Mouse (Mus musculus): ENCODE measurements around the gene Bag1. TPM values are rescaled to one million over a fixed set of nuclear protein-coding genes. Genes with fewer than 3 reads are reported as not detected.

Bag1 gene
- polyA plus RNA-seq, 1 experiment from 2014 or later, result 199 TPM

DNA sequence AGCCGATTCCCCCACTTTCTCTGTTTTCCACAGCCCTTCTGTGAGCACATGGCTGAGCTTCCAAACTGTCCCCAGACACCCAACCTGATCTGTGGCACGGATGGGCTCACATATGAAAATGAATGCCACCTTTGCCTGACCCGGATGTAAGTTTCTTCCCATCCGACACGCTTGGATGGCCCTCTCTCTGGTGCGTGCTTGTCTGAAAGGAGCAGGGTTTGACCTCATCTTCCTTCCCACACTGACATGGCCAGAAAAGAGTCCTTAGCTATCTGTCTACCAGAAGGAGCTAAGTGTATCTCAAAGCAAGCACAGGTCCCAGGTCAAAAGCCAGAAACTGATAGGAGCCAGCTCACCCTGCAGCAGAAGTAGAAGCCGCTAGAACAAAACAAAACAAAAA lies 19.0 kb downstream of the Bag1 start:
- Histone ChIP-seq H3K4me3 (no peak overlapping the region), H3K4me2 (replicated peaks) (no peak overlapping the region), H3K27ac (replicated peaks) (no peak overlapping the region), H3K4me1 (no peaks in the 10 kb centered on the region), H3K36me3 (peaks cover 19% of the 10 kb centered on the region; the same call in 1 of the 2 replicates), H3K27me3 (no peaks in the 10 kb centered on the region), H3K9ac (replicated peaks) (no peak overlapping the region), H3K9me3 (no peaks in the 10 kb centered on the region)
- no peak for ATAC-seq (replicated peaks)
- 89% methylated on average over 7 of the region's 7 CpGs for WGBS

DNA sequence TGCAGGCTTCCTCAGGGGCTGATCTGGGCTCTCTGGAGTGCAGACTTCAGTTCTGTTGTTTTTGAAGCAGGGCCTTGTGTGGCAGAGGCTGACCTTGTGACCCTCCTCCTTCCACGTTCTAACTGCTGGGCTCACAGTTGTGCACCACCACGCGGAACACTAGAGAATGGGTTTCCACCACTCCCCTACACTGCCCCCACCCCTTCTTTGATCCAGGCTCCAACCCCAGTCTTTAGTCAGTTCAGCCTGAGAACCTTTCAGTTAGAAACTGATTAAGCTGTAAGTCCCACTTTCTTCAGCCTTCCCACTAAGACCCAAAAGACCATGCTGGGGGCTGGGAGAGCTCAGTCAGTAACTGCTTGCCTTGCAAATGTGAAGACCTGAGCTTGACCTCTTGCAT lies 22.5 kb downstream of the Bag1 start:
- 58% methylated on average over 3 of the region's 3 CpGs for WGBS
- Histone ChIP-seq H3K4me2 (replicated peaks) (no peak overlapping the region), H3K27ac (replicated peaks) (no peak overlapping the region), H3K27me3 (no peaks in the 10 kb centered on the region), H3K9me3 (no peaks in the 10 kb centered on the region), H3K9ac (replicated peaks) (no peak overlapping the region), H3K4me3 (no peak overlapping the region), H3K36me3 (no peaks in the 10 kb centered on the region), H3K4me1 (no peaks in the 10 kb centered on the region)
- no peak for ATAC-seq (replicated peaks)

DNA sequence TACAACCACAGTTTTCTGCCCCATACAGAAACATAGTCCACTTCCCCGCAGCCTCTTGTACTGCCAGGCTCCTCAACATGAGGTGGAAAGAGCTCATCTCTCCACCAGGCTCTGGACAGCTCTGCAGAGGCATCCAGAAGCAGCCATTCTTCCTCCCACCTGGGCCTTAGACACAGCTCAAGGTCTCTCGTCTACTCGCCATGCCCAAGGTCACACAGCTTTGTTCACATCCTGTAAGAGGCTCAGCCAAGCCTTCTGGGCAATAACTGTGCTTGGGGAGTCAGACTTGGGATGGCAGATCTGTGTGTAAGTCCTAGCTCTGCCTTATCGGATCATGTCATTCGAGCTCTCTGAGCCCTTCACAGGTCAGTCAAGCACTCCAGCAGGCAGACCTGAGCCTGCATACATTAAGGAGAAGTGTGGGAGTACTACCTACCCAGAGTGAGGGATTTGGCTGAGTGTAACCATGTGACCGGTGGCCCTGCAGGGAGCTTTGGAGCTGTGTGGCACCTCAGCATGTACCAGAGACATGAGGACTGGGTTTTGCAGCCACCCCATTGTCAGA lies 24.9 kb downstream of the Bag1 start:
- Histone ChIP-seq H3K4me2 (replicated peaks) (no peak overlapping the region), H3K36me3 (no peaks in the 10 kb centered on the region), H3K9ac (replicated peaks) (no peak overlapping the region), H3K27me3 (no peaks in the 10 kb centered on the region), H3K9me3 (no peaks in the 10 kb centered on the region), H3K4me1 (no peaks in the 10 kb centered on the region), H3K27ac (replicated peaks) (no peak overlapping the region), H3K4me3 (no peak overlapping the region)
- ATAC-seq (replicated peaks), result no peak
- WGBS, result 86% methylated on average over 6 of the region's 6 CpGs

GRCm38 (mm10) chr4:40921288-40921687 lies 26.8 kb downstream of the Bag1 start:
- Histone ChIP-seq H3K27ac (replicated peaks) (no peak overlapping the region), H3K9me3 (no peaks in the 10 kb centered on the region), H3K36me3 (no peaks in the 10 kb centered on the region), H3K27me3 (no peaks in the 10 kb centered on the region), H3K4me1 (no peaks in the 10 kb centered on the region), H3K9ac (replicated peaks) (no peak overlapping the region), H3K4me2 (replicated peaks) (no peak overlapping the region), H3K4me3 (no peak overlapping the region)
- WGBS, result 83% methylated on average over 3 of the region's 3 CpGs
- no peak for ATAC-seq (replicated peaks)

DNA sequence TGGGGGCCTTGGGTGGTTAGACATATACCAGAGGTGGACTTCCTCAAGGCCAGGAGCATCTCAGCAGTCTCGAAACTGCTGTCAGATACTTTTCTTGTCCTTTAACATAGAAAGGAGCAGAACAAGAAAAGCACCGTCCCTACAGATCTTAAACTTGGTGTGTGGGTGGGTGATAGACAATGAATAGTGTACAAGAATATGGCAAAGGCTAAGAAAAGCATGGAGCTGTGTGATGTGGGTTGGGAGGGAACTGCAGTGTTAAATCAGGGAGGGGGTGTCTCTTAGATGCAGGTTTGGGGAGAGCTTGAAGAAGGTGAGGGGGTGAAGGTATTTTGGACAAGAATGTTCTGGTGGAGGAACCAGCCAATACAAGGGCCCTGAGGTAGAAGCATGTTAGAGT lies 27.5 kb downstream of the Bag1 start:
- 79% methylated on average over 2 of the region's 2 CpGs for WGBS
- Histone ChIP-seq H3K9ac (replicated peaks) (no peak overlapping the region), H3K27me3 (no peaks in the 10 kb centered on the region), H3K4me2 (replicated peaks) (no peak overlapping the region), H3K36me3 (no peaks in the 10 kb centered on the region), H3K9me3 (no peaks in the 10 kb centered on the region), H3K27ac (replicated peaks) (no peak overlapping the region), H3K4me3 (no peak overlapping the region), H3K4me1 (no peaks in the 10 kb centered on the region)
- ATAC-seq (replicated peaks), result no peak

- Histone ChIP-seq H3K36me3 (no peaks in the 10 kb centered on the region), H3K9me3 (no peaks in the 10 kb centered on the region), H3K9ac (replicated peaks) (no peak within 1 kb of the TSS), H3K4me1 (no peaks in the 10 kb centered on the region), H3K27ac (replicated peaks) (no peak within 1 kb of the TSS), H3K4me2 (replicated peaks) (no peak within 1 kb of the TSS), H3K4me3 (no peak within 1 kb of the TSS), H3K27me3 (no peaks in the 10 kb centered on the region)
- no peak for ATAC-seq (replicated peaks)
- 73% methylated on average over 3 of the region's 3 CpGs for WGBS
Measured at GRCm38 (mm10) chr4:40919785-40920184, 28.3 kb downstream of the Bag1 start, which contains the start of gene Spink4. Gene Spink4, plus strand, starts transcription at chr4:40920052.

- no peak overlapping the region for H3K4me2 ChIP-seq (replicated peaks)
- no peak overlapping the region for H3K9ac ChIP-seq (replicated peaks)
- no peak for ATAC-seq (replicated peaks)
- H3K27ac ChIP-seq (replicated peaks), result no peak overlapping the region
- H3K9me3 ChIP-seq, result no peaks in the 10 kb centered on the region
- no peaks in the 10 kb centered on the region for H3K4me1 ChIP-seq
- WGBS, result 93% methylated on average over 7 of the region's 7 CpGs
- no peaks in the 10 kb centered on the region for H3K27me3 ChIP-seq
- H3K4me3 ChIP-seq, result no peak overlapping the region
- no peaks in the 10 kb centered on the region for H3K36me3 ChIP-seq
Measured at GRCm38 (mm10) chr4:40916592-40917155, 31.4 kb downstream of the Bag1 start.

- H3K36me3 ChIP-seq, result no peaks in the 10 kb centered on the region
- WGBS, result 71% methylated on average over 5 of the region's 5 CpGs
- H3K9me3 ChIP-seq, result no peaks in the 10 kb centered on the region
- no peak overlapping the region for H3K4me3 ChIP-seq
- H3K9ac ChIP-seq (replicated peaks), result no peak overlapping the region
- no peaks in the 10 kb centered on the region for H3K27me3 ChIP-seq
- no peaks in the 10 kb centered on the region for H3K4me1 ChIP-seq
- H3K27ac ChIP-seq (replicated peaks), result no peak overlapping the region
- no peak overlapping the region for H3K4me2 ChIP-seq (replicated peaks)
- ATAC-seq (replicated peaks), result no peak
Measured at GRCm38 (mm10) chr4:40915947-40916346, 32.1 kb downstream of the Bag1 start.

GRCm38 (mm10) chr4:40914287-40914867 lies 33.7 kb downstream of the Bag1 start:
- Histone ChIP-seq H3K4me2 (replicated peaks) (no peak overlapping the region), H3K27me3 (no peaks in the 10 kb centered on the region), H3K36me3 (no peaks in the 10 kb centered on the region), H3K9me3 (no peaks in the 10 kb centered on the region), H3K27ac (replicated peaks) (no peak overlapping the region), H3K4me1 (no peaks in the 10 kb centered on the region), H3K4me3 (no peak overlapping the region), H3K9ac (replicated peaks) (no peak overlapping the region)
- no peak for ATAC-seq (replicated peaks)

DNA sequence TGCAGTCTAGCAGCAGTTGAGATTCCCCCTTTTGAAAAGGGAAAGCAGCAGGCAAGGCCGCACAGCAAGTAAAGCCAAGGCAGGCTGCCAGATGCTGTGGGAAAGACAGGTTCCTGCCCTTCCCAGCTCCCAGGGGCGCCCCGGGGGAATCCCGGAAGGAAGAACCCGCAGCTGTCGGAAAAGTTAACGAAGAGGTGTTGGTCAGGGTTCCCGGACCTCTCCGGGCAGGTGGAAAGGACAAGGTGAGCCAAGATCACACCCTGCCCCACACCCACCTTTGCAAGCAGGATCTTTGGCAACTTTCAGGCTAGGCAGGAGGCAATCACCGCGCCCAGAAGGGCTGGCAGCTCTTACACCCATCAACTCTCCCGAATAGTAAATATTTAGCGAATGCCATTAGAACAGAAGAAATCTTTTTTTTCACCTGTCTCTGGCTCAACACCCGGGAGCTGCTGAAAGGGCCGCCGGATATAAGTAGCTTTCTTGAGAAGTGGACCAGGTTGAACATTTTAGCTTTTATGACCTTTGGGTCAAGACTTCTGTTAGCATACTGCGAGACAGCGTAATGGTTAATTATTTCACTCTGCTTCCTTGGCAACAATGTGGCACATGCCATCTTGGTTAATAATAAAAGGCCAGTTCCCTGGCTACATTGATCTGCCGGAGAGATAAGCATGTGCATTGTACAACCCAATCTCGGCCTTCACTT lies 39.7 kb downstream of the Bag1 start:
- Histone ChIP-seq H3K4me1 (peaks cover 6% of the 10 kb centered on the region), H3K9ac (replicated peaks) (no peak overlapping the region), H3K27ac (replicated peaks) (no peak overlapping the region), H3K36me3 (no peaks in the 10 kb centered on the region), H3K4me2 (replicated peaks) (no peak overlapping the region), H3K9me3 (no peaks in the 10 kb centered on the region), H3K4me3 (no peak overlapping the region), H3K27me3 (no peaks in the 10 kb centered on the region)
- no peak for ATAC-seq (replicated peaks)
- 50% methylated on average over 20 of the region's 20 CpGs for WGBS

DNA sequence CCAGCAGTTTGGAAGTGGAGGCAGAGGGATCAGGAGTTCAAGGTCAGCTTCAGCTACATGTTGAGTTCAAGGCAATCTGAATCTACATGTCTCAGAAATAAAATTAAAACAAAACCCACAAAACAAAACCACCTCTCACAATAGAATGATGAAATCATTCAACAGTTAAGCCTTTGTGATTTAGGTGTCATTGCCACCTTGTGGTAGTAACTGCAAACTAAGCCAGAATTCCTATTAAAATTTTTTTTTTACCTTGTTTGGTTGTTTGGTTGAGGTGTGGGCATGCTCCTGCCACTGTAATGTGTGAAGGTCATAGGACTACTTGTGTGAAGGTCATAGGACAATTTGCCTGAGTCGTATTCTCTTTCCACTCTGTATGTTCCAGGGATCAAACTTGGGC lies 41.8 kb downstream of the Bag1 start:
- Histone ChIP-seq H3K4me1 (peaks cover 6% of the 10 kb centered on the region), H3K36me3 (no peaks in the 10 kb centered on the region), H3K4me3 (no peak overlapping the region), H3K4me2 (replicated peaks) (no peak overlapping the region), H3K9me3 (no peaks in the 10 kb centered on the region), H3K27ac (replicated peaks) (no peak overlapping the region), H3K9ac (replicated peaks) (no peak overlapping the region), H3K27me3 (no peaks in the 10 kb centered on the region)
- WGBS, result 67% methylated on average over 1 of the region's 1 CpGs
- no peak for ATAC-seq (replicated peaks)

- Histone ChIP-seq H3K4me2 (replicated peaks) (no peak overlapping the region), H3K4me3 (no peak overlapping the region), H3K4me1 (no peaks in the 10 kb centered on the region), H3K9ac (replicated peaks) (no peak overlapping the region), H3K27me3 (no peaks in the 10 kb centered on the region), H3K27ac (replicated peaks) (no peak overlapping the region), H3K9me3 (no peaks in the 10 kb centered on the region), H3K36me3 (no peaks in the 10 kb centered on the region)
- ATAC-seq (replicated peaks), result no peak
- WGBS, result 88% methylated on average over 4 of the region's 4 CpGs
Measured at GRCm38 (mm10) chr4:40900612-40901011, 47.5 kb downstream of the Bag1 start.

Measured in forebrain, embryonic 15.5 days (tissue).